8 mouse cellular contexts compared by ENCODE assay signal in genomic region chr10:81563481-81563880, GRCm38 (mm10). TPM values are rescaled to one million over a fixed set of nuclear protein-coding genes. Genes with fewer than 3 reads are reported as not detected.
DNase-seq lines count a peak whose midpoint lies in the region; ATAC-seq lines count a peak whose summit lies in the region.

No protein-coding gene starts in this region.

- no peaks in the 10 kb centered on the region for H3K9me3 ChIP-seq in embryonic facial prominence, embryonic 13.5 days
- H3K9me3 ChIP-seq in limb, embryonic 12.5 days: no peaks in the 10 kb centered on the region

- peak; percentile 94 for DNase-seq in heart, adult 11 months
- no peak for DNase-seq in heart, adult 9 months (ENCODE audit: low spot score in 2 of 2)
- peak; percentile 87 for DNase-seq in 3134 (ENCODE audit: extremely low read depth, insufficient read length, low spot score)
- DNase-seq in frontal cortex, postnatal 10 days (ENCODE audit: low spot score in 2 of 2): no peak
- no peak for DNase-seq in cerebellum, adult 11 months
- DNase-seq in frontal cortex, postnatal 25 days (ENCODE audit: low spot score in 2 of 2): no peak

- H3K9ac ChIP-seq in embryonic facial prominence, embryonic 13.5 days: peak overlapping the region; percentile 57; the same call in 1 of the 2 replicates
- no peak overlapping the region for H3K9ac ChIP-seq in limb, embryonic 12.5 days (replicated peaks)

- H3K36me3 ChIP-seq in embryonic facial prominence, embryonic 13.5 days: peaks cover 52% of the 10 kb centered on the region
- peaks cover 57% of the 10 kb centered on the region for H3K36me3 ChIP-seq in limb, embryonic 12.5 days

- no peak for ATAC-seq in embryonic facial prominence, embryonic 13.5 days (ENCODE audit: insufficient number of reproducible peaks, insufficient read depth, low FRiP score, low TSS enrichment, low read depth)
- ATAC-seq in limb, embryonic 12.5 days (ENCODE audit: insufficient number of reproducible peaks, insufficient read depth, low FRiP score, low TSS enrichment, low read depth): no peak

- H3K27ac ChIP-seq in embryonic facial prominence, embryonic 13.5 days: peak overlapping the region; percentile 64; the same call in 1 of the 2 replicates
- H3K27ac ChIP-seq in limb, embryonic 12.5 days: peak overlapping the region; percentile 80

- peaks cover 69% of the 10 kb centered on the region for H3K4me1 ChIP-seq in embryonic facial prominence, embryonic 13.5 days
- peaks cover 76% of the 10 kb centered on the region for H3K4me1 ChIP-seq in limb, embryonic 12.5 days (replicated peaks)

- 8% methylated on average over 6 of the region's 6 CpGs for WGBS in embryonic facial prominence, embryonic 13.5 days
- 24% methylated on average over 6 of the region's 6 CpGs for WGBS in limb, embryonic 12.5 days

- no peaks in the 10 kb centered on the region for H3K27me3 ChIP-seq in embryonic facial prominence, embryonic 13.5 days
- H3K27me3 ChIP-seq in limb, embryonic 12.5 days: peaks cover 7% of the 10 kb centered on the region; the same call in 1 of the 2 replicates

- H3K4me2 ChIP-seq in embryonic facial prominence, embryonic 13.5 days: peak overlapping the region; percentile 56
- peak overlapping the region; percentile 55 for H3K4me2 ChIP-seq in limb, embryonic 12.5 days

- H3K4me3 ChIP-seq in embryonic facial prominence, embryonic 13.5 days: peak overlapping the region; percentile 29
- peak overlapping the region; percentile 32; the same call in 1 of the 2 replicates for H3K4me3 ChIP-seq in limb, embryonic 12.5 days (replicated peaks)

RNA-seq across cellular contexts. Expression of gene Aes, which starts 4.2 kb away (rescaled TPM):
- polyA plus RNA-seq in embryonic facial prominence, embryonic 13.5 days (2015; fragmentation: Nextera tagmentation; extraction: Ambion mirVana): 464 and 465 TPM in 2 replicates
- 453 and 478 TPM in 2 replicates for polyA plus RNA-seq in limb, embryonic 12.5 days (2016; fragmentation: Nextera tagmentation; extraction: Ambion mirVana)

RNA-seq across cellular contexts. Expression of gene Tle2, which starts 10.9 kb away (rescaled TPM):
- polyA plus RNA-seq in embryonic facial prominence, embryonic 13.5 days (2015; fragmentation: Nextera tagmentation; extraction: Ambion mirVana): 63.4 and 71.4 TPM in 2 replicates
- polyA plus RNA-seq in limb, embryonic 12.5 days (2016; fragmentation: Nextera tagmentation; extraction: Ambion mirVana): 39.4 and 45.6 TPM in 2 replicates

RNA-seq across cellular contexts. Expression of gene Gna11, which starts 18.5 kb away (rescaled TPM):
- polyA plus RNA-seq in embryonic facial prominence, embryonic 13.5 days (2015; fragmentation: Nextera tagmentation; extraction: Ambion mirVana): 84.2 and 90.1 TPM in 2 replicates
- 82.9 and 86.1 TPM in 2 replicates for polyA plus RNA-seq in limb, embryonic 12.5 days (2016; fragmentation: Nextera tagmentation; extraction: Ambion mirVana)

RNA-seq across cellular contexts. Expression of gene Tle6, which starts 37.4 kb away (rescaled TPM):
- polyA plus RNA-seq in embryonic facial prominence, embryonic 13.5 days (2015; fragmentation: Nextera tagmentation; extraction: Ambion mirVana): 12.8 and 17.2 TPM in 2 replicates
- polyA plus RNA-seq in limb, embryonic 12.5 days (2016; fragmentation: Nextera tagmentation; extraction: Ambion mirVana): 15.2 TPM in 2 replicates

RNA-seq across cellular contexts. Expression of gene Gna15, which starts 39.5 kb away (rescaled TPM):
- polyA plus RNA-seq in embryonic facial prominence, embryonic 13.5 days (2015; fragmentation: Nextera tagmentation; extraction: Ambion mirVana): 2.0 and 2.1 TPM in 2 replicates
- polyA plus RNA-seq in limb, embryonic 12.5 days (2016; fragmentation: Nextera tagmentation; extraction: Ambion mirVana): 1.2 and 1.4 TPM in 2 replicates

Comparison
In these comparisons a context has a peak if more than half of its experiments do, and no peak if none do; other contexts are left out.
1. DNase-seq: peak in heart, adult 11 months (single experiment) and 3134 (single experiment); none in heart, adult 9 months (0 of 2), frontal cortex, postnatal 10 days (0 of 2), cerebellum, adult 11 months (single experiment) and frontal cortex, postnatal 25 days (0 of 2).